Mouse (Mus musculus): Measurements from ENCODE around the gene Fam19a2. TPM values are rescaled to one million over a fixed set of nuclear protein-coding genes. Genes with fewer than 3 reads are reported as not detected.

Fam19a2 gene
- polyA plus RNA-seq, 1 experiment = 0.04 TPM

DNA sequence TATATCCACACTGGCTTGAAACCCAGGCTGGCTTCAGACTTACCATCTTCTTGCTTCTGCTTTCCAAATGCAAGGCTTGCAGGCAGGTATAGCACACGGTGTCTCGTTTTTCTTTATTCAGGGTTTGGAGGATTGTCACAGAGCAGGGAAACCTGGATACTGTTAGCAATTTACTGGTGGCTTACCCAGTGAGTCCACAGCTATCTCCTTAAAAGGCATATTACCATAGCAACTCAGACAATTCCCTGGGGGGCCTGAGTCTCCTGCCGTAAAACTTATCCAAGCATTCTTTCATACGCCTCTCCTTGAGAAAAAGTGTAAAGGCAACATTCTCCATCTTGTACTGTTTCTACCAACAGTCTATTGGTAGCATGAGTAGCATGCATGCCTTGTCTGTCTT lies 152.2 kb downstream of the Fam19a2 start:
- Histone ChIP-seq H3ac (ENCODE audit: control insufficient read depth, insufficient read length, low read depth) (no peak overlapping the region), H3K79me3 (ENCODE audit: low read depth) (no peaks in the 10 kb centered on the region), H3K4me3 (ENCODE audit: insufficient read depth, poor library complexity, severe bottlenecking) (no peak overlapping the region), H3K36me3 (ENCODE audit: control insufficient read depth, insufficient read depth) (no peaks in the 10 kb centered on the region), H3K79me2 (ENCODE audit: control insufficient read depth, insufficient read depth) (no peaks in the 10 kb centered on the region), H3K27me3 (ENCODE audit: control insufficient read depth, insufficient read depth, insufficient read length) (no peaks in the 10 kb centered on the region)
- TF ChIP-seq MYOG (IDR thresholded peaks at IDR 0.05; ENCODE audit: control insufficient read depth, extremely low read depth, insufficient read length) = no peak
- no peak for TF ChIP-seq FOSL1 (IDR thresholded peaks at IDR 0.05; ENCODE audit: insufficient read depth, low read length, poor library complexity, severe bottlenecking)
- no peak for TF ChIP-seq MAX (IDR thresholded peaks at IDR 0.05)
- no peak for TF ChIP-seq MYOD1 (IDR thresholded peaks at IDR 0.05; ENCODE audit: control insufficient read depth, insufficient read length, low read depth)
- no peak for TF ChIP-seq CEBPB (IDR thresholded peaks at IDR 0.05; ENCODE audit: low read depth)
- no peak for TF ChIP-seq USF1 (IDR thresholded peaks at IDR 0.05; ENCODE audit: low read depth)
- no peak for TF ChIP-seq CTCF (IDR thresholded peaks at IDR 0.05; ENCODE audit: control insufficient read depth, insufficient read depth, insufficient read length)

DNA sequence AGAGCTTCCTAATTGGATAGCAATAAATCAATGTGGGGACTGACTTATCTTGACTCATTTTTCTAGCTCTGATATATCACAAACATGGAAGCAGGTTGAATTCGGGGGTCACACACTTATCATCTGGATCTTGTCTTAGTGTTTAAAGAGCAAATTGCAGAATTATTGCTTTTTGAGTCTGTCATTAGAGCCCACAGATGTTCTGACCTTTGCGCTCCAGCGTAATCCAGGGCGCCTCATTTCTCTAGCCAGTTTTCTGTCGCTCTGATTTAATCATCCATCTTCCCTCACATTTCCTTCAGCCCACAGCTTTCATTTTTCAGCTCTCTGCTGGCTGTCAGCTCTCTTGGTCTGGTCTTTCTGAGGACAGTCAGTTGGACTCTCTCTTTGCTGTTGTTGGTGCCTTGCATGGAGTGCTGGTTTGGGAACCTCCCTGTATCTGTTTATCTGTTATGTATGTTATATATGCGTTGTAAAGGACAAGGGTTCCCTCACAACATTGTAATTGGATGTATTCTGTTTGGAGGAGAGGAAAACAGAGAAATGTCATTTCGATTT lies 154.9 kb downstream of the Fam19a2 start:
- TF ChIP-seq MYOD1 (IDR thresholded peaks at IDR 0.05; ENCODE audit: control insufficient read depth, insufficient read length, low read depth) (no peak), FOSL1 (IDR thresholded peaks at IDR 0.05; ENCODE audit: insufficient read depth, low read length, poor library complexity, severe bottlenecking) (no peak), MAX (IDR thresholded peaks at IDR 0.05) (no peak), MYOG (IDR thresholded peaks at IDR 0.05; ENCODE audit: control insufficient read depth, extremely low read depth, insufficient read length) (no peak), USF1 (IDR thresholded peaks at IDR 0.05; ENCODE audit: low read depth) (no peak)
- Histone ChIP-seq H3K79me3 (ENCODE audit: low read depth) (no peaks in the 10 kb centered on the region), H3ac (ENCODE audit: control insufficient read depth, insufficient read length, low read depth) (no peak overlapping the region), H3K36me3 (ENCODE audit: control insufficient read depth, insufficient read depth) (no peaks in the 10 kb centered on the region), H3K4me3 (ENCODE audit: insufficient read depth, poor library complexity, severe bottlenecking) (no peak overlapping the region), H3K79me2 (ENCODE audit: control insufficient read depth, insufficient read depth) (no peaks in the 10 kb centered on the region), H3K27me3 (ENCODE audit: control insufficient read depth, insufficient read depth, insufficient read length) (no peaks in the 10 kb centered on the region)

- H3K79me2 ChIP-seq (ENCODE audit: control insufficient read depth, insufficient read depth) = no peaks in the 10 kb centered on the region
- H3K79me3 ChIP-seq (ENCODE audit: low read depth) = no peaks in the 10 kb centered on the region
- H3K36me3 ChIP-seq (ENCODE audit: control insufficient read depth, insufficient read depth) = no peaks in the 10 kb centered on the region
- H3K27me3 ChIP-seq (ENCODE audit: control insufficient read depth, insufficient read depth, insufficient read length) = no peaks in the 10 kb centered on the region
- TF ChIP-seq CEBPB (IDR thresholded peaks at IDR 0.05; ENCODE audit: low read depth) (no peak), MAX (IDR thresholded peaks at IDR 0.05) (no peak), MYOD1 (IDR thresholded peaks at IDR 0.05; ENCODE audit: control insufficient read depth, insufficient read length, low read depth) (no peak), CTCF (IDR thresholded peaks at IDR 0.05; ENCODE audit: control insufficient read depth, insufficient read depth, insufficient read length) (no peak), USF1 (IDR thresholded peaks at IDR 0.05; ENCODE audit: low read depth) (no peak), MYOG (IDR thresholded peaks at IDR 0.05; ENCODE audit: control insufficient read depth, extremely low read depth, insufficient read length) (no peak), FOSL1 (IDR thresholded peaks at IDR 0.05; ENCODE audit: insufficient read depth, low read length, poor library complexity, severe bottlenecking) (no peak)
- H3K4me3 ChIP-seq (ENCODE audit: insufficient read depth, poor library complexity, severe bottlenecking) = no peak overlapping the region
- H3ac ChIP-seq (ENCODE audit: control insufficient read depth, insufficient read length, low read depth) = no peak overlapping the region
These were observed 156.5 kb downstream of the Fam19a2 start for GRCm38 (mm10) chr10:123420249-123420648.

- no peak overlapping the region for H3ac ChIP-seq (ENCODE audit: control insufficient read depth, insufficient read length, low read depth)
- H3K79me2 ChIP-seq (ENCODE audit: control insufficient read depth, insufficient read depth) = no peaks in the 10 kb centered on the region
- H3K36me3 ChIP-seq (ENCODE audit: control insufficient read depth, insufficient read depth) = no peaks in the 10 kb centered on the region
- H3K27me3 ChIP-seq (ENCODE audit: control insufficient read depth, insufficient read depth, insufficient read length) = no peaks in the 10 kb centered on the region
- H3K4me3 ChIP-seq (ENCODE audit: insufficient read depth, poor library complexity, severe bottlenecking) = no peak overlapping the region
- H3K79me3 ChIP-seq (ENCODE audit: low read depth) = no peaks in the 10 kb centered on the region
- no peak for TF ChIP-seq USF1 (IDR thresholded peaks at IDR 0.05; ENCODE audit: low read depth)
These were observed 160.7 kb downstream of the Fam19a2 start for GRCm38 (mm10) chr10:123424482-123424881.

- Histone ChIP-seq H3K36me3 (ENCODE audit: control insufficient read depth, insufficient read depth) (no peaks in the 10 kb centered on the region), H3K79me2 (ENCODE audit: control insufficient read depth, insufficient read depth) (no peaks in the 10 kb centered on the region), H3K79me3 (ENCODE audit: low read depth) (no peaks in the 10 kb centered on the region), H3K27me3 (ENCODE audit: control insufficient read depth, insufficient read depth, insufficient read length) (no peaks in the 10 kb centered on the region), H3ac (ENCODE audit: control insufficient read depth, insufficient read length, low read depth) (no peak overlapping the region), H3K4me3 (ENCODE audit: insufficient read depth, poor library complexity, severe bottlenecking) (no peak overlapping the region)
- TF ChIP-seq MYOG (IDR thresholded peaks at IDR 0.05; ENCODE audit: control insufficient read depth, extremely low read depth, insufficient read length) = no peak
- TF ChIP-seq CEBPB (IDR thresholded peaks at IDR 0.05; ENCODE audit: low read depth) = no peak
- no peak for TF ChIP-seq MAX (IDR thresholded peaks at IDR 0.05)
- no peak for TF ChIP-seq CTCF (IDR thresholded peaks at IDR 0.05; ENCODE audit: control insufficient read depth, insufficient read depth, insufficient read length)
- no peak for TF ChIP-seq MYOD1 (IDR thresholded peaks at IDR 0.05; ENCODE audit: control insufficient read depth, insufficient read length, low read depth)
- TF ChIP-seq USF1 (IDR thresholded peaks at IDR 0.05; ENCODE audit: low read depth) = no peak
These were observed 162.9 kb downstream of the Fam19a2 start for GRCm38 (mm10) chr10:123426527-123427363.

- Histone ChIP-seq H3ac (ENCODE audit: control insufficient read depth, insufficient read length, low read depth) (no peak overlapping the region), H3K27me3 (ENCODE audit: control insufficient read depth, insufficient read depth, insufficient read length) (no peaks in the 10 kb centered on the region), H3K79me2 (ENCODE audit: control insufficient read depth, insufficient read depth) (no peaks in the 10 kb centered on the region), H3K36me3 (ENCODE audit: control insufficient read depth, insufficient read depth) (no peaks in the 10 kb centered on the region), H3K79me3 (ENCODE audit: low read depth) (no peaks in the 10 kb centered on the region), H3K4me3 (ENCODE audit: insufficient read depth, poor library complexity, severe bottlenecking) (no peak overlapping the region)
- TF ChIP-seq CTCF (IDR thresholded peaks at IDR 0.05; ENCODE audit: control insufficient read depth, insufficient read depth, insufficient read length) = no peak
- no peak for TF ChIP-seq FOSL1 (IDR thresholded peaks at IDR 0.05; ENCODE audit: insufficient read depth, low read length, poor library complexity, severe bottlenecking)
- no peak for TF ChIP-seq MYOD1 (IDR thresholded peaks at IDR 0.05; ENCODE audit: control insufficient read depth, insufficient read length, low read depth)
- TF ChIP-seq MYOG (IDR thresholded peaks at IDR 0.05; ENCODE audit: control insufficient read depth, extremely low read depth, insufficient read length) = no peak
- TF ChIP-seq CEBPB (IDR thresholded peaks at IDR 0.05; ENCODE audit: low read depth) = no peak
- TF ChIP-seq USF1 (IDR thresholded peaks at IDR 0.05; ENCODE audit: low read depth) = no peak
- TF ChIP-seq MAX (IDR thresholded peaks at IDR 0.05) = no peak
These were observed 167.8 kb downstream of the Fam19a2 start for GRCm38 (mm10) chr10:123431569-123431968.
